Mouse (Mus musculus): ENCODE results near the gene Trim46. TPM values are rescaled to one million over a fixed set of nuclear protein-coding genes. Genes with fewer than 3 reads are reported as not detected.

The Trim46 gene
- total and polyA plus RNA-seq, 3 experiments: 0.76 to 10.1 (median 2.7) TPM

DNA sequence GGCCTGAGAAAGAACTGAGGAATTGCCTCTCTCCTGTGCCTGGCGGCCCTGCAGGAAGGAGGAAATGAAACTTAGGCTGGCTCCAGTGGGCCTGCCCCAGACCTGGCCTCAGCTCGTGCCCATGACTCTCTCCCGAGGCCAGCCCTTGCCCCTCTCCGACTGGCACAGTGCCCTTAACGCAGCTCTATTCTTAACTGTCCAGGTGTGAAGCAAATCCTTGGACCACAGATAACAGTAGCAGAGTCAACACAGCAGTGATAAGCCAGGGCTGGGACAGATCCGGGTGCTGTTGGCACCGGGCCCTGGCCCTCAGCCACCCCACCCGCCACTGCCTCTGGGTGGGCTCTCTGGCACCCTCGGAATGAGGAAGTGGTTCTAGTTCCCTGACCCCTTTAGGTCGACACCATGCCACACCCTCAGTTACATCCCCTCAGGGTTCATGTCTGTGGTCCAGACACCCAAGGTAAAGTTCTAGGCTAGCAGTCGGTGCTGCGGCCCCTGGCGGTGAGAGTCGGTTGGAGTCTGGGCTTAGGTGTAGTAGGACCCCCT, 12.5 kb downstream of the Trim46 start:
- no peaks in the 10 kb centered on the region for H3K36me3 ChIP-seq (replicated peaks)
- H3K4me1 ChIP-seq (ENCODE audit: insufficient read depth, low read depth, low read length): peaks cover 32% of the 10 kb centered on the region
- DNase-seq (ENCODE audit: low spot score) (no peak), ATAC-seq (ENCODE audit: extremely low read depth, insufficient number of reproducible peaks, low FRiP score, poor library complexity, severe bottlenecking) (no peak)
- peaks cover 97% of the 10 kb centered on the region for H3K27me3 ChIP-seq (ENCODE audit: insufficient read depth, low read length)
- H3K9me3 ChIP-seq (replicated peaks): no peaks in the 10 kb centered on the region
- H3K4me3 ChIP-seq (ENCODE audit: low read depth, low read length): no peak overlapping the region
- no peak for TF ChIP-seq POLR2AphosphoS5 (IDR thresholded peaks at IDR 0.05; ENCODE audit: insufficient replicate concordance, low read depth, low read length)
- TF ChIP-seq TAL1 (conservative IDR thresholded peaks at IDR 0.05; ENCODE audit: low read depth, low read length): no peak
- TF ChIP-seq CTCF (IDR thresholded peaks at IDR 0.05; ENCODE audit: low read depth, low read length): no peak
- no peak for TF ChIP-seq GATA2 (IDR thresholded peaks at IDR 0.05; ENCODE audit: borderline replicate concordance, low read depth, low read length)
- no peak for TF ChIP-seq GATA1 (IDR thresholded peaks at IDR 0.05; ENCODE audit: borderline replicate concordance, low read length)

DNA sequence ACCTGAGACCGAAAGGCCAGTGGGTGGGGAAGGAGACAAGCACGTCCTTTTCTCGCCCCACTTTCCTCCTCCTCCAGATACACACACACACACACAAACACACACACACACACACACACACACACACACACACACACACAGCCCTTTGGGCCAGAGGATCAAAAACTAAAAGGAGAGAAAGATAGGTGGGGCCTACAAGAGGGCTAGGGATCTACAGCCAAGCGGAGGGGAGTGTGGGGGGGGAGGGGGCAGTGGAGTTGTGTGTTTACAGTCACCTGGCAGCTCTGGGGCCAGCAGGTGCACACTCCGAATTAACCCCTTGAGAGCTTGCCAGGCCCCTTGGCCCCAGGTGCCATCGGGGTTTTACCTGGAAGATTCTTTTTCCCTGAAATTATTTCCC, 13.5 kb downstream of the Trim46 start:
- ATAC-seq (ENCODE audit: extremely low read depth, insufficient number of reproducible peaks, low FRiP score, poor library complexity, severe bottlenecking): no peak

DNA sequence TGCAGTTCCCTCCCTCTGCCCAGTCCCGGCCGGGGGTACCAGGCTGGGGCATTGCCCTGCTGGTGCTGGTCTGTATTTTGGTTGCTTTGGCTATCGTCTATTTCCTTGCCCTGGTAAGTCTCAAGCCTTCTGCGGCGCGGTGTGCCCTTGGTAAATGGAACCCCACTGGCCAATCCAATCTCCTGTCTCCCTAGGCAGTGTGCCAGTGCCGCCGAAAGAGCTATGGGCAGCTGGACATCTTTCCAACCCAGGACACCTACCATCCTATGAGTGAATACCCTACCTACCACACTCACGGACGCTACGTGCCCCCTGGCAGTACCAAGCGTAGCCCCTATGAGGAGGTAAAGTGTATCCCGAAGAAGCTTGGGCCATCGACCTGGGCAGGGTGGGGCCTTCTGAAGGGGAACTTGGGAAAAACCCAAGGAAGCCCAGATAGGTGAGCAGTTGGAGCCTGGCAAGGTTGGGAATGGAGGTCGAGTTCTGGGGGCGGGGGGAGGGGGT, 14.3 kb downstream of the Trim46 start:
- DNase-seq (ENCODE audit: low spot score) (no peak), ATAC-seq (ENCODE audit: extremely low read depth, insufficient number of reproducible peaks, low FRiP score, poor library complexity, severe bottlenecking) (no peak)
- Histone ChIP-seq H3K36me3 (replicated peaks) (no peaks in the 10 kb centered on the region), H3K27me3 (ENCODE audit: insufficient read depth, low read length) (peaks cover 90% of the 10 kb centered on the region), H3K4me1 (ENCODE audit: insufficient read depth, low read depth, low read length) (peaks cover 38% of the 10 kb centered on the region), H3K4me3 (ENCODE audit: low read depth, low read length) (no peak overlapping the region), H3K9me3 (replicated peaks) (no peaks in the 10 kb centered on the region)
- TF ChIP-seq CTCF (IDR thresholded peaks at IDR 0.05; ENCODE audit: low read depth, low read length) (no peak), POLR2AphosphoS5 (IDR thresholded peaks at IDR 0.05; ENCODE audit: insufficient replicate concordance, low read depth, low read length) (no peak), GATA2 (IDR thresholded peaks at IDR 0.05; ENCODE audit: borderline replicate concordance, low read depth, low read length) (no peak), GATA1 (IDR thresholded peaks at IDR 0.05; ENCODE audit: borderline replicate concordance, low read length) (no peak), TAL1 (conservative IDR thresholded peaks at IDR 0.05; ENCODE audit: low read depth, low read length) (no peak)

More for the DNA sequence above, 13.5 kb downstream of the Trim46 start:
- no peak overlapping the region for H3K4me3 ChIP-seq (ENCODE audit: low read depth, low read length)
- H3K27me3 ChIP-seq (ENCODE audit: insufficient read depth, low read length): peaks cover 89% of the 10 kb centered on the region
- H3K36me3 ChIP-seq (replicated peaks): no peaks in the 10 kb centered on the region
- TF ChIP-seq TAL1 (conservative IDR thresholded peaks at IDR 0.05; ENCODE audit: low read depth, low read length): no peak
- TF ChIP-seq CTCF (IDR thresholded peaks at IDR 0.05; ENCODE audit: low read depth, low read length): no peak
- TF ChIP-seq POLR2AphosphoS5 (IDR thresholded peaks at IDR 0.05; ENCODE audit: insufficient replicate concordance, low read depth, low read length): no peak
- TF ChIP-seq GATA1 (IDR thresholded peaks at IDR 0.05; ENCODE audit: borderline replicate concordance, low read length): no peak
- no peak for TF ChIP-seq GATA2 (IDR thresholded peaks at IDR 0.05; ENCODE audit: borderline replicate concordance, low read depth, low read length)
- no peak for DNase-seq (ENCODE audit: low spot score)
- peaks cover 31% of the 10 kb centered on the region for H3K4me1 ChIP-seq (ENCODE audit: insufficient read depth, low read depth, low read length)
- no peaks in the 10 kb centered on the region for H3K9me3 ChIP-seq (replicated peaks)

DNA sequence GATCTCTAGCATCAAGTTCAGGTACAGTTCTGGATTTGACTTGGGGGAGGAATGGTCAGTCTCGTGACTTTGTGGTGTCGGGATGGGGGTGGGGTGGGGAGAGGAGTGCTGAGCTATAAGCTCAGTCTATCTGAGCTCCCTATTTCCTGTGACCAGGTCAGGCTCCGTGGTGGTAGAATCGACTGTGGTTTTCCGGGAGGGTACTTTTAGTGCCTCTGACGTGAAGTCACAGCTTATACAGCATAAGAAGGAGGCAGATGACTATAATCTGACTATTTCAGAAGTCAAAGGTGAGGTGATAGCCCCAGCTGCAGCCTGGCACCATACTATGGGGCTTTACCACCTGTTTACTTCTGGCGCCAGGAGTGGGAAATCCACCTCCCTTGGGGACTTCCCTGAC, 14.8 kb downstream of the Trim46 start:
- no peaks in the 10 kb centered on the region for H3K9me3 ChIP-seq (replicated peaks)
- ATAC-seq (ENCODE audit: extremely low read depth, insufficient number of reproducible peaks, low FRiP score, poor library complexity, severe bottlenecking) (no peak), DNase-seq (ENCODE audit: low spot score) (no peak)
- TF ChIP-seq POLR2AphosphoS5 (IDR thresholded peaks at IDR 0.05; ENCODE audit: insufficient replicate concordance, low read depth, low read length) (no peak), TAL1 (conservative IDR thresholded peaks at IDR 0.05; ENCODE audit: low read depth, low read length) (no peak), GATA1 (IDR thresholded peaks at IDR 0.05; ENCODE audit: borderline replicate concordance, low read length) (no peak), CTCF (IDR thresholded peaks at IDR 0.05; ENCODE audit: low read depth, low read length) (no peak), GATA2 (IDR thresholded peaks at IDR 0.05; ENCODE audit: borderline replicate concordance, low read depth, low read length) (no peak)
- peaks cover 42% of the 10 kb centered on the region for H3K4me1 ChIP-seq (ENCODE audit: insufficient read depth, low read depth, low read length)
- no peak overlapping the region for H3K4me3 ChIP-seq (ENCODE audit: low read depth, low read length)
- no peaks in the 10 kb centered on the region for H3K36me3 ChIP-seq (replicated peaks)
- H3K27me3 ChIP-seq (ENCODE audit: insufficient read depth, low read length): peaks cover 90% of the 10 kb centered on the region

DNA sequence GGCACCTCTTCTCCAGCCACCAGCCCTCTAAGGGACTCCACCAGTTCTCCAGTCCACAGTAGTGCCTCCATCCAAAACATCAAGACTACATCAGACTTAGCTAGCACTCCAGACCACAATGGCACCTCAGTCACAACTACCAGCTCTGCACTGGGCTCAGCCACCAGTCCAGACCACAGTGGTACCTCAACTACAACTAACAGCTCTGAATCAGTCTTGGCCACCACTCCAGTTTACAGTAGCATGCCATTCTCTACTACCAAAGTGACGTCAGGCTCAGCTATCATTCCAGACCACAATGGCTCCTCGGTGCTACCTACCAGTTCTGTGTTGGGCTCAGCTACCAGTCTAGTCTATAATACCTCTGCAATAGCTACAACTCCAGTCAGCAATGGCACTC, 15.5 kb downstream of the Trim46 start:
- DNase-seq (ENCODE audit: low spot score) (no peak), ATAC-seq (ENCODE audit: extremely low read depth, insufficient number of reproducible peaks, low FRiP score, poor library complexity, severe bottlenecking) (no peak)
- TF ChIP-seq GATA2 (IDR thresholded peaks at IDR 0.05; ENCODE audit: borderline replicate concordance, low read depth, low read length) (no peak), GATA1 (IDR thresholded peaks at IDR 0.05; ENCODE audit: borderline replicate concordance, low read length) (no peak), TAL1 (conservative IDR thresholded peaks at IDR 0.05; ENCODE audit: low read depth, low read length) (no peak), CTCF (IDR thresholded peaks at IDR 0.05; ENCODE audit: low read depth, low read length) (no peak), POLR2AphosphoS5 (IDR thresholded peaks at IDR 0.05; ENCODE audit: insufficient replicate concordance, low read depth, low read length) (no peak)
- Histone ChIP-seq H3K36me3 (replicated peaks) (no peaks in the 10 kb centered on the region), H3K4me1 (ENCODE audit: insufficient read depth, low read depth, low read length) (peaks cover 43% of the 10 kb centered on the region), H3K4me3 (ENCODE audit: low read depth, low read length) (no peak overlapping the region; the same call in 1 of the 2 replicates), H3K9me3 (replicated peaks) (no peaks in the 10 kb centered on the region), H3K27me3 (ENCODE audit: insufficient read depth, low read length) (peaks cover 90% of the 10 kb centered on the region)

DNA sequence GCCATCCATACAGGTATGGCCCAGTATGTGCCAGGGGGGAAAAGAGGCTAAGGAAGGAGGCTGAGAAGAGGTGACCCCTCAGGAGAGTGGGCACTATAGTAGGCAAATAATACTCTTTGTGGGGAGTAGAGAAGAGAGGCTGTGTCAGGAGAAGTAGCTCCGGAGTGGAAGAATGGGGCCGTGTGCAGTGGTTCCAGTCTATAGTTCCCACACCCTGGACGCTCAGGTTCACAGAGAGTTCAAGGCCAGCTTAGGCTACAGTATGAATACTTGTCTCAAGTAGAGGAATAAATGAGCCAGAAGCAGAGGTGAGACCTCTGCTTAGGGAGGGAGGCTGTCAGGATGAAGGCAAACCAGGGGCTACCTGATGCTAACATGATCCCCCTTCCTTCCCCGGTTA, 16.8 kb downstream of the Trim46 start:
- Histone ChIP-seq H3K36me3 (replicated peaks) (no peaks in the 10 kb centered on the region), H3K4me3 (ENCODE audit: low read depth, low read length) (no peak overlapping the region), H3K27me3 (ENCODE audit: insufficient read depth, low read length) (peaks cover 90% of the 10 kb centered on the region), H3K4me1 (ENCODE audit: insufficient read depth, low read depth, low read length) (peaks cover 46% of the 10 kb centered on the region), H3K9me3 (replicated peaks) (no peaks in the 10 kb centered on the region)
- no peak for ATAC-seq (ENCODE audit: extremely low read depth, insufficient number of reproducible peaks, low FRiP score, poor library complexity, severe bottlenecking)
- TF ChIP-seq CTCF (IDR thresholded peaks at IDR 0.05; ENCODE audit: low read depth, low read length) (no peak), POLR2AphosphoS5 (IDR thresholded peaks at IDR 0.05; ENCODE audit: insufficient replicate concordance, low read depth, low read length) (no peak), TAL1 (conservative IDR thresholded peaks at IDR 0.05; ENCODE audit: low read depth, low read length) (no peak), GATA1 (IDR thresholded peaks at IDR 0.05; ENCODE audit: borderline replicate concordance, low read length) (no peak), GATA2 (IDR thresholded peaks at IDR 0.05; ENCODE audit: borderline replicate concordance, low read depth, low read length) (no peak)
- no peak for DNase-seq (ENCODE audit: low spot score)

All from G1E (cell line).